In the genomic region with DNA sequence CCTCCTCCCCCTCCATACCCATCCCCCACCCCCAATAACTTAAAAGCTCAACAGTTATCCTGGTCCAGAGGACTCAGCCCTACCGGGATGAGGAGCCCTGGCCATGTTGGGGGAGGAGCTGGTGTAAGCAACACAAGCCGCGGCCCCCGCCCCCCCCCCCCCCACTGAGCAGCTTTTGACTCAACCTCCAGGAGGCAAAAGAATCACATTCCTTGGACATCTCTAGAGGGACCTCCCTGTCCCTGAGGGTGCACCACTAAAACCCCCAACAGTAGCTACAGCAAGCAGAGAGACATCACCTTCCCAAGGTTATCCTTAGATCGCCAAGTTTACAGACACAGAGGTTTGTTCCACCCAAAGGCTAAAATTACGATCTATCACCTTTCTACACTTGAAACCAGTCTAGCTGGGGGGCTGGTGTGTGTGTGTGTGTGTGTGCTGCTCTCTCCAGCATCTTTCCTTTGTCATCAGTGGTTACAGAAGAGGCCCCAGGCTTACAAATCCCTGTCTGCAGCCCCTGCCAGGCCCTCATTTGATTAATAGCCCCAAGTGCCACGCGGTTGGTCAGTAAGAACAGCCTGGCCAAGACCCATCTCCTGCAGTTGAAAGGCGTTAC, we compare ENCODE assay signal across 7 mouse cellular contexts. TPM values are rescaled to one million over a fixed set of nuclear protein-coding genes. Genes with fewer than 3 reads are reported as not detected.
A peak's percentile ranks its signal among the peaks of the same experiment; 100 is the strongest.
DNase-seq lines count a peak whose midpoint lies in the region; ATAC-seq lines count a peak whose summit lies in the region.

No protein-coding gene starts in this region.

- peak overlapping the region; percentile 52 for H3K4me3 ChIP-seq in lung, embryonic 15.5 days
- peak overlapping the region; percentile 75 for H3K4me3 ChIP-seq in embryonic facial prominence, embryonic 10.5 days
- peak overlapping the region; percentile 70 for H3K4me3 ChIP-seq in limb, embryonic 10.5 days
- peak overlapping the region; percentile 52 for H3K4me3 ChIP-seq in stomach, embryonic 16.5 days (replicated peaks; ENCODE audit: low read length)

- peaks cover 31% of the 10 kb centered on the region for H3K27me3 ChIP-seq in lung, embryonic 15.5 days
- peaks cover 36% of the 10 kb centered on the region for H3K27me3 ChIP-seq in embryonic facial prominence, embryonic 10.5 days (replicated peaks; ENCODE audit: low read depth, poor library complexity, severe bottlenecking)
- H3K27me3 ChIP-seq in limb, embryonic 10.5 days (ENCODE audit: low read depth, poor library complexity, severe bottlenecking), result peaks cover 16% of the 10 kb centered on the region
- H3K27me3 ChIP-seq in stomach, embryonic 16.5 days (ENCODE audit: control insufficient read depth, insufficient read depth, low read length), result peaks cover 14% of the 10 kb centered on the region; the same call in 1 of the 2 replicates

- H3K9me3 ChIP-seq in lung, embryonic 15.5 days, result no peaks in the 10 kb centered on the region
- no peaks in the 10 kb centered on the region for H3K9me3 ChIP-seq in embryonic facial prominence, embryonic 10.5 days
- H3K9me3 ChIP-seq in limb, embryonic 10.5 days (replicated peaks), result no peaks in the 10 kb centered on the region
- no peaks in the 10 kb centered on the region for H3K9me3 ChIP-seq in stomach, embryonic 16.5 days (replicated peaks; ENCODE audit: control insufficient read depth, low read length)

- H3K27ac ChIP-seq in lung, embryonic 15.5 days, result peak overlapping the region; percentile 83
- peak overlapping the region; percentile 91 for H3K27ac ChIP-seq in embryonic facial prominence, embryonic 10.5 days (replicated peaks)
- H3K27ac ChIP-seq in limb, embryonic 10.5 days, result peak overlapping the region; percentile 93
- no peak overlapping the region for H3K27ac ChIP-seq in stomach, embryonic 16.5 days (ENCODE audit: low read length)

- no peaks in the 10 kb centered on the region for H3K36me3 ChIP-seq in lung, embryonic 15.5 days
- H3K36me3 ChIP-seq in embryonic facial prominence, embryonic 10.5 days (replicated peaks), result peaks cover 6% of the 10 kb centered on the region
- no peaks in the 10 kb centered on the region; the same call in 1 of the 2 replicates for H3K36me3 ChIP-seq in limb, embryonic 10.5 days
- no peaks in the 10 kb centered on the region for H3K36me3 ChIP-seq in stomach, embryonic 16.5 days (ENCODE audit: control insufficient read depth, insufficient read depth, low read length)

- no peak for ATAC-seq in lung, embryonic 15.5 days (ENCODE audit: borderline replicate concordance, extremely low read depth, low FRiP score, low TSS enrichment)
- no peak for ATAC-seq in stomach, embryonic 16.5 days (ENCODE audit: insufficient read depth, low FRiP score)

- WGBS in lung, embryonic 15.5 days, result 5% methylated on average over 9 of the region's 9 CpGs
- WGBS in embryonic facial prominence, embryonic 10.5 days, result 2% methylated on average over 9 of the region's 9 CpGs
- 3% methylated on average over 9 of the region's 9 CpGs for WGBS in limb, embryonic 10.5 days
- 21% methylated on average over 7 of the region's 9 CpGs for WGBS in stomach, embryonic 16.5 days

- peaks cover 42% of the 10 kb centered on the region for H3K4me1 ChIP-seq in lung, embryonic 15.5 days
- H3K4me1 ChIP-seq in embryonic facial prominence, embryonic 10.5 days, result peaks cover 88% of the 10 kb centered on the region
- peaks cover 62% of the 10 kb centered on the region for H3K4me1 ChIP-seq in limb, embryonic 10.5 days
- H3K4me1 ChIP-seq in stomach, embryonic 16.5 days (ENCODE audit: control insufficient read depth, insufficient read depth, low read length), result peaks cover 26% of the 10 kb centered on the region

- H3K9ac ChIP-seq in lung, embryonic 15.5 days, result peak overlapping the region; percentile 63
- H3K9ac ChIP-seq in stomach, embryonic 16.5 days (ENCODE audit: low read length), result no peak overlapping the region; the same call in 1 of the 2 replicates

- no peak for DNase-seq in lung, postnatal 10 days
- DNase-seq in embryonic facial prominence, embryonic 10.5 days (ENCODE audit: low spot score), result peak; percentile 65
- peak; percentile 67 for DNase-seq in limb, embryonic 10.5 days (ENCODE audit: low spot score)
- no peak for DNase-seq in layer of hippocampus, postnatal 36 days
- DNase-seq in right cerebral cortex, postnatal 10 days (ENCODE audit: low spot score in 2 of 2), result no peak

- peak overlapping the region; percentile 86 for H3K4me2 ChIP-seq in lung, embryonic 15.5 days
- H3K4me2 ChIP-seq in stomach, embryonic 16.5 days (ENCODE audit: low read depth, low read length), result peak overlapping the region; percentile 86; the same call in 1 of the 2 replicates

RNA-seq across cellular contexts. Expression of a gene that starts 1.8 kb away (rescaled TPM):
- polyA plus RNA-seq in lung, embryonic 15.5 days (2015; fragmentation: Nextera tagmentation; extraction: Ambion mirVana), result 263 and 283 TPM in 2 replicates
- polyA plus RNA-seq in embryonic facial prominence, embryonic 10.5 days (2016; fragmentation: Nextera tagmentation; extraction: Ambion mirVana), result 184 and 201 TPM in 2 replicates
- 149 and 159 TPM in 2 replicates for polyA plus RNA-seq in limb, embryonic 10.5 days (2016; fragmentation: Nextera tagmentation; extraction: Ambion mirVana)
- 78.9 and 82.2 TPM in 2 replicates for polyA plus RNA-seq in stomach, embryonic 16.5 days (2015; fragmentation: Nextera tagmentation; extraction: Ambion mirVana)
- 1 to 10 TPM; 3.1 to 4.4 TPM for total RNA-seq in layer of hippocampus, postnatal 36 days (2021)

Comparison
In these comparisons a context has a peak if more than half of its experiments do, and no peak if none do; other contexts are left out.
1. DNase-seq: peak in embryonic facial prominence, embryonic 10.5 days (single experiment) and limb, embryonic 10.5 days (single experiment); none in lung, postnatal 10 days (single experiment), layer of hippocampus, postnatal 36 days (0 of 2) and right cerebral cortex, postnatal 10 days (0 of 2).
2. Peak in every context shown above with its lines, with median percentiles within 50 percentile points of each other: H3K4me3 ChIP-seq.